Mouse (Mus musculus) embryonic facial prominence, embryonic 14.5 days (tissue): ENCODE measurements at regions not wholly inside any gene's neighbourhood (a gene's known extent, or its start where the extent isn't known, plus 50 kb on each side); places are given as distances from the start of the nearest gene placed in this dataset.

ENCODE experiments used
- ATAC-seq: fragments of 200-750 bp; cut with Nextera tagmentation; 2 replicates; pipeline ENCODE4 v1.8.0; 2017; ENCODE audit warnings: low read depth, moderate number of reproducible peaks, moderate TSS enrichment
- DNase-seq: peaks from one replicate; pipeline ENCODE4 v3.0.0-alpha.2; 2015; ENCODE audit warnings: low spot score
- H3K27ac ChIP-seq: fragments of 300-500 bp; sonication (generic); replicated peaks from 2 replicates; pipeline ENCODE4 v1.5.1; 2014; ENCODE audit warnings: low read depth, mild to moderate bottlenecking, low read length, moderate library complexity
- H3K27me3 ChIP-seq: fragments of 300-500 bp; sonication (generic); replicated peaks from 2 replicates; pipeline ENCODE4 v1.6.1; 2014; ENCODE audit warnings: low read length; ENCODE audit not compliant: control insufficient read depth, insufficient read depth
- H3K36me3 ChIP-seq: fragments of 300-500 bp; sonication (generic); 2 replicates; pipeline ENCODE4 v1.6.1; 2014; ENCODE audit warnings: low read length, mixed read lengths; ENCODE audit not compliant: control insufficient read depth, insufficient read depth
- H3K4me1 ChIP-seq: fragments of 300-500 bp; sonication (generic); 2 replicates; pipeline ENCODE4 v1.6.1; 2014; ENCODE audit warnings: antibody characterized with exemption, low read length; ENCODE audit not compliant: control insufficient read depth, insufficient read depth
- H3K4me2 ChIP-seq: fragments of 300-500 bp; sonication (generic); 2 replicates; pipeline ENCODE4 v1.6.1; 2014; ENCODE audit warnings: low read depth, mild to moderate bottlenecking, low read length, moderate library complexity, mixed read lengths
- H3K4me3 ChIP-seq: fragments of 300-500 bp; sonication (generic); 2 replicates; pipeline ENCODE4 v1.5.1; 2014; ENCODE audit warnings: low read depth, mild to moderate bottlenecking, low read length
- H3K9ac ChIP-seq: fragments of 300-500 bp; sonication (generic); 2 replicates; pipeline ENCODE4 v1.6.1; 2014; ENCODE audit warnings: low read depth, mild to moderate bottlenecking, low read length, moderate library complexity, mixed read lengths
- H3K9me3 ChIP-seq: fragments of 300-500 bp; sonication (generic); 2 replicates; pipeline ENCODE4 v1.6.1; 2016; ENCODE audit warnings: low read length; ENCODE audit not compliant: control insufficient read depth
- WGBS: fragments of 180-500 bp; shearing (Covaris S2); extraction: QIAGEN DNeasy Blood & Tissue Kit; methylation state at CpG from one replicate; pipeline ENCODE4 v1.1.7; 2014; 5-methylcytosine and 5-hydroxymethylcytosine counted together

- Histone ChIP-seq H3K4me3 (no peak overlapping the region), H3K27ac (no peak overlapping the region), H3K27me3 (no peaks in the 10 kb centered on the region), H3K9ac (no peak overlapping the region), H3K4me1 (no peaks in the 10 kb centered on the region), H3K4me2 (no peak overlapping the region), H3K36me3 (no peaks in the 10 kb centered on the region), H3K9me3 (no peaks in the 10 kb centered on the region)
- ATAC-seq (no peak), DNase-seq (no peak)
- 73% methylated on average over 7 of the region's 7 CpGs for WGBS
Observed at GRCm38 (mm10) chr3:39489392-39489791, 602.7 kb downstream of the Fat4 start.

- ATAC-seq: no peak
- 88% methylated on average over 3 of the region's 3 CpGs for WGBS
- Histone ChIP-seq H3K4me3 (no peak overlapping the region), H3K9ac (no peak overlapping the region), H3K4me2 (no peak overlapping the region), H3K9me3 (peaks cover 5% of the 10 kb centered on the region; the same call in 1 of the 2 replicates), H3K27ac (no peak overlapping the region), H3K36me3 (no peaks in the 10 kb centered on the region), H3K27me3 (no peaks in the 10 kb centered on the region), H3K4me1 (no peaks in the 10 kb centered on the region)
- DNase-seq: no peak
Observed at GRCm38 (mm10) chr3:39494363-39494762, 607.6 kb downstream of the Fat4 start.

GRCm38 (mm10) chr3:39528087-39528486 lies 641.3 kb downstream of the Fat4 start:
- no peak overlapping the region for H3K9ac ChIP-seq
- 68% methylated on average over 5 of the region's 5 CpGs for WGBS
- no peaks in the 10 kb centered on the region for H3K4me1 ChIP-seq
- H3K4me2 ChIP-seq: no peak overlapping the region
- H3K9me3 ChIP-seq: no peaks in the 10 kb centered on the region
- no peaks in the 10 kb centered on the region for H3K36me3 ChIP-seq
- no peak overlapping the region for H3K27ac ChIP-seq
- H3K27me3 ChIP-seq: no peaks in the 10 kb centered on the region
- no peak overlapping the region for H3K4me3 ChIP-seq
- DNase-seq (no peak), ATAC-seq (no peak)

- Histone ChIP-seq H3K9ac (no peak overlapping the region), H3K4me1 (no peaks in the 10 kb centered on the region), H3K27ac (no peak overlapping the region), H3K27me3 (no peaks in the 10 kb centered on the region), H3K36me3 (no peaks in the 10 kb centered on the region), H3K9me3 (no peaks in the 10 kb centered on the region), H3K4me2 (no peak overlapping the region), H3K4me3 (no peak overlapping the region)
- ATAC-seq: no peak
- DNase-seq: no peak
- 71% methylated on average over 2 of the region's 2 CpGs for WGBS
Observed at GRCm38 (mm10) chr3:39537515-39537914, 650.8 kb downstream of the Fat4 start.

GRCm38 (mm10) chr3:39540530-39541118 lies 653.9 kb downstream of the Fat4 start:
- no peaks in the 10 kb centered on the region for H3K36me3 ChIP-seq
- H3K9me3 ChIP-seq: no peaks in the 10 kb centered on the region
- no peak overlapping the region for H3K27ac ChIP-seq
- H3K4me3 ChIP-seq: no peak overlapping the region
- ATAC-seq (0 out of 2 replicates have a peak, but pooled peaks have one; percentile 22), DNase-seq (peak; percentile 28)
- H3K27me3 ChIP-seq: no peaks in the 10 kb centered on the region
- H3K4me1 ChIP-seq: no peaks in the 10 kb centered on the region
- no peak overlapping the region for H3K9ac ChIP-seq
- no peak overlapping the region for H3K4me2 ChIP-seq
- 53% methylated on average over 7 of the region's 7 CpGs for WGBS

GRCm38 (mm10) chr3:39559460-39560041 lies 672.8 kb downstream of the Fat4 start:
- Histone ChIP-seq H3K27me3 (no peaks in the 10 kb centered on the region), H3K36me3 (no peaks in the 10 kb centered on the region), H3K4me2 (no peak overlapping the region), H3K4me3 (no peak overlapping the region), H3K27ac (no peak overlapping the region), H3K9me3 (no peaks in the 10 kb centered on the region), H3K9ac (no peak overlapping the region), H3K4me1 (no peaks in the 10 kb centered on the region)
- no peak for DNase-seq
- ATAC-seq: no peak
- 79% methylated on average over 3 of the region's 3 CpGs for WGBS

GRCm38 (mm10) chr3:39560951-39561350 lies 674.2 kb downstream of the Fat4 start:
- peak; percentile 17 for DNase-seq
- H3K27me3 ChIP-seq: no peaks in the 10 kb centered on the region
- ATAC-seq: no peak
- no peaks in the 10 kb centered on the region for H3K36me3 ChIP-seq
- no peaks in the 10 kb centered on the region for H3K9me3 ChIP-seq
- no peak overlapping the region for H3K27ac ChIP-seq
- no peak overlapping the region for H3K4me3 ChIP-seq
- WGBS: 24% methylated on average over 1 of the region's 1 CpGs
- no peak overlapping the region for H3K4me2 ChIP-seq
- H3K4me1 ChIP-seq: no peaks in the 10 kb centered on the region
- H3K9ac ChIP-seq: no peak overlapping the region

GRCm38 (mm10) chr3:39571444-39572237 lies 684.9 kb downstream of the Fat4 start:
- H3K9me3 ChIP-seq: no peaks in the 10 kb centered on the region
- ATAC-seq: no peak
- H3K36me3 ChIP-seq: no peaks in the 10 kb centered on the region
- H3K9ac ChIP-seq: no peak overlapping the region
- no peak overlapping the region for H3K4me2 ChIP-seq
- no peaks in the 10 kb centered on the region for H3K27me3 ChIP-seq
- DNase-seq: peak; percentile 50
- 36% methylated on average over 5 of the region's 5 CpGs for WGBS
- no peak overlapping the region for H3K4me3 ChIP-seq
- peak overlapping the region; percentile 44 for H3K27ac ChIP-seq
- peaks cover 11% of the 10 kb centered on the region for H3K4me1 ChIP-seq
